Mouse (Mus musculus) kidney, adult 9 months (tissue): Measurements from ENCODE around the gene Atp13a2.

Experiments used
- DNase-seq: peaks from one replicate; pipeline ENCODE4 v3.0.0; 2022

Atp13a2 gene

DNA sequence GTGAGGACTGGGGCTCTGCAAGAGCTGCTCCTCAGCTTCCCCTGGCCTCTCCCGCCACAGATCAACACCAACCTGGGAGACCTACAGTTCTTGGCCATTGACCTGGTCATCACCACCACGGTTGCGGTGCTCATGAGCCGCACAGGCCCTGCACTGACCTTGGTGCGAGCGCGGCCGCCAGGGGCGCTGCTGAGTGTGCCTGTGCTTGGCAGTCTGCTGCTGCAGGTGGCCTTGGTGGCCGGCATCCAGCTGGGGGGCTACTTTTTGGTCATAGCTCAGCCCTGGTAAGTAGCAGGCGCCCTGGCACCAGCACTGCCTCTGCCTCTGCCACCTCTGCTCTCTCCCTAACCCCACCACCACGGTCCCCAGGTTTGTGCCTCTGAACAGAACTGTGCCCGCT, 19.3 kb downstream of the Atp13a2 start:
- peak; percentile 35 for DNase-seq

DNA sequence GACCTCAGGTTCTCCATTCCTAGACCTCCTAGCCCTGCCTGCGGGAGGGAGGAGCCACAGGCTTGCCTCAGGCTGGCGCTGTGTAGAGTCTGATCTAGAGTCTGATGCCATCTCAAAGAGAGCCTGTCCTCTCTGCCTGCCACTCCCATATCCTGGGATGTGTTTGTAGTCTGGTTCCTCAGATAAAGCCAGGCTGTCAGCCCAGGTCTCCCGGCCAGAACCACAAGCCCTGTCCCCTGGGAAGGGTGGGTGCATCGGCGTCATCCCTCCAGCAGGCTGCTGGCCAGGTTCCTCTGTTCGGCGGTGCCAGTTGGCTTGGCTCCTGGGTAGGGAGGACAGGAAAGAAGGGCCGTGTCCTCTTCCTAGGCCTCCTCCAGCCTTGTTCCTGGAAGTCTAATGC, 21.4 kb downstream of the Atp13a2 start:
- DNase-seq, result peak; percentile 60

DNA sequence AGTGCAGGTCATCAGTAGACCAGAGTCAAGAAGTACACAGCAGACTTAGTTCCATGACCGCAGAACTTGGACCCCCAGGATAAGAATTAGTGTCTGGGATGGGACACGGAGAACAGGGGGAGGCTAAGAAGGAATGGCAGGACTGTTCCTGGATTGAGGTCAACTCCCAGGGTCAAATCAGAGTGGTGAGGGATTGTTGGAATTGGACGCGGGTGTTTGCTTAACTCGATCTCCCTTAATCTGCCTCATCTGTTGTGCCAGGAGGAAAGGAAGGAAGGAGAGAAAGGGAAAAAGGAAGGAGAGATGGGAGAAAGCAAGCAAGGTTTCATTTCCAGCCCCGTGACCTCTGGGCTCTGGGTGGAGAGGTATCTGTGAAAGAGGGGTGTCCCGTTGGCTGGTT, 23.4 kb downstream of the Atp13a2 start, which contains the start of gene Mfap2:
Gene Mfap2 (plus strand): TSS at position 301 of the 400 bp plus-strand sequence.
- no peak for DNase-seq

DNA sequence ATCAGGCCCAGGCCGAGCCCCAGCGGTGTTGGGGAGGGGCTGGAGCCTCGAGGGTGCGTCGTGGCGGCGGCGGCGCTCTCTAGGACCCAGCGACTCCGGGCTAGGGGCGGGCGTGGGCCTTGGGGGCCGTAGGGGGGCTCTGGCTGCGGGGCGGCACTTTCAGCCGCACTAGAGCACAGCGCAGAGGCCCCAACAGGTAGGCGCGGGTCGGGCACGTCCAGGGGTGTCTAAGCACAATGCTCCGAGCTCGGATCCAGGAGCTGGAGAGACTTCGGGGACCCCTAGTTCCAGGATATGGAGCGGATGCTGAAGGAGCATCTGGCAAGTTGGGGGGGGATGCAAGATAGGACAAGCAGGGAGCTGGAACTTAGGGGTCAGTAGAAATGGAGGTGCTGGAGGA, 23.9 kb downstream of the Atp13a2 start:
- no peak for DNase-seq

DNA sequence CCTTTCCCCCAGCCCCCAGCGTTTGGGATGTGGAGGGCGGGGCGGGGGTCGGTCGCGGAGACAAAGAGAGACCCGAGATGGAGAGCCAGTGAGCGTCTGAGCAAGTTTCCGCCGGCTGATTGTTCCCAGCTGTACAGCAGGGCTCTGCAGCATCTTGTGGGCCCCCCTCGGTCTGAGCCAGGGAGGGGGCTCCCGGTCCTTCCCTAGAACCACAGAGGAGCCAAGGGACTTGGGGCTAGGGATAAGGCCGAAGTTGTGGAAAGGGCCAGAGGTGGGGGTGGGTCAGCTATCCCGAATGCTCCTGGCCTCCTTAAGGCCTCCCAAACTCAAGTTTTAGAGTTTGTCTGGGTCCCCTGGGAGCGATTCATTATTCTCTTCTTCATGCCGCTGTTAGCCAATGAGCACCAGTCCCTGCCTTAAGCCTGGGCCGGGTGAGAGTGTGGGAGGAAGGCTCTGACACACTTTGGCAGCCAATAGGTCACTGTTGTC, 24.3 kb downstream of the Atp13a2 start:
- DNase-seq, result peak; percentile 33

DNA sequence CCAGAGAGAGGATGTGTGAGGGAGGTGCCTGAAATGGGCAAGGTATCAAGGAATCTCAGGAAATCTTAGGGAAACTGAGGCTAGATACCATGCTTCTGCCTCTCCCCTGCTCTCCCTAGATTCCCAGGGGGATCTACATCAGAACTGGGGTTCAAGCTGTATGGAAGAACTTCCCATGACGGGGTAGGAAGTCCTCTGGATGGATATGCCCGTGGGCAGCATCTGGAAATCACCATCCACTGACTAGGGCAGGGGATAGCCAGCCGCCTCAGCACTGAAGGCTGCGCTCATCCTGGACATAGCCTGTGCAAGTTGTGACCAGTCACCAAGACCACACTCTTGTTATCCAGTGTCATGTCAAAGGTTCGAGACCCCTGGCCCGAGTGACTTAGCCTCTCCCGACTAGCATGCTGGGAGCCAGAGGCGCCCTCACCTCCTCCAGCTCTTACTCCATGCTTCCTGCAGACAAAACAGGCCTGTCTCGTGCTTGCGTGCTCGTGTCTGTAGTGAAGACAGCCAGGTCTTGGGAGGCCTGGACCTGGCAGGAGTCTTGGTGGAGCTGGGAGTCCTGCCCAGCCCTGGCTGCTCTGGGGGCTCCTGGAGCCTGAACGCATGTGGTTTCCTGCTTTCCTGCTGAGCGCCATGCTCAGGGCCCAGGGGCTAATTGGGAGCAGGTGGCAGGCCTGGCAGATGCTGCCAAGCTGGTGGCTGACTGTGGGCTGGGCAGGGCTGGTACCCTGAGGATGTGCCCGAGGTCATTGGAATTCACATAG, 25.1 kb downstream of the Atp13a2 start:
- no peak for DNase-seq

DNA sequence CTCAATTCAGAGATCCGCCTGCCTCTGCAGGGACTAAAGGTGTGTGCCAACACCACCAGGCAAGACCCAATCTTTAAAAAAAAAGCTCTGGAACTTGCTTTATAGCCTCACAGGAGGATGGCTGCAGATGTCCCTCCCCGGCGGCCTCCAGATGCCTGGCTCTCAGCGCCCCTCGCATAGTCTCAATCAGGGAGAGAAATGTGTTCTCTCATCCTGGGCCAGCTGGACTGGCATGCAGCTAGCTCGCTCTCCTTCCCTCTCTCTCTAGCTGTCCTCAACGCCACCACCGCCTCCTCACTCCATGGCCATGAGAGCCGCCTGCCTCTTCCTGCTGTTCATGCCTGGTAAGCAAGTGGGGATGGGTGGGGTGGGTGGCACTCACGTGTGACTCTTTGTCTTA, 25.9 kb downstream of the Atp13a2 start:
- DNase-seq, result no peak

DNA sequence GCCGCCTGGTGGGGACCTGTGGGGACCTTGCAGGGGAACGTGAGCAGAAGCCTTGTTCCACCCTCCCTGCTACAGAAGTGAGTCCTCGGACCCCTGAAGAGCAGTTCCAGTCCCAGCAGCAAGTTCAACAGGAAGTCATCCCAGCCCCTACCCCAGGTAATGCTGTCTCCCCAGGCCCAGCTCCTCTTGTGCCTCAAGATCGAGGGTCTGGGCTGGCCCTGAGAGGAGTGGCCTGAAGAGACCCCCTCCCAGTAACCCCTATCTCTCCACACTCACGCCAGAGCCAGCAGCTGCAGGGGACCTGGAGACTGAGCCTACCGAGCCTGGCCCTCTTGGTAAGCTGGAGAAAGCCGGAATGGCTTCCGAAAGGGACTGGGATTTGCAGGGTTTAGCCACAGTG, 27.4 kb downstream of the Atp13a2 start:
- no peak for DNase-seq

DNA sequence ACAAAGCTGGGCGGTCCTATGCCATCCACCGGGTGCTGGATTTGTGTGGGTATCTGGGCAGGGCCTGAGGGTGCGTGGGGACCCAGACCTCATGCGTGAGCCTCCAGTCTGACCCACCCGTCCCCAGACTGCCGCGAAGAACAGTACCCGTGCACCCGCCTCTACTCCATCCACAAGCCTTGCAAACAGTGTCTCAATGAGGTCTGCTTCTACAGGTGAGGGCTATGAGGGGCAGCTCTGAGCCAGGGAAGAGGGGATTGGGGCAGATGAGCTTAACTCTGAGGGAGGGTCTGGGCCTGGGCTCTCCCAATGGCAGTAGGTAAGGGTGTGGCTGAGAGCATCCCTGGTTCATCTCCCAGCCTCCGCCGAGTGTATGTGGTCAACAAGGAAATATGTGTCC, 28.2 kb downstream of the Atp13a2 start:
- DNase-seq, result no peak

DNA sequence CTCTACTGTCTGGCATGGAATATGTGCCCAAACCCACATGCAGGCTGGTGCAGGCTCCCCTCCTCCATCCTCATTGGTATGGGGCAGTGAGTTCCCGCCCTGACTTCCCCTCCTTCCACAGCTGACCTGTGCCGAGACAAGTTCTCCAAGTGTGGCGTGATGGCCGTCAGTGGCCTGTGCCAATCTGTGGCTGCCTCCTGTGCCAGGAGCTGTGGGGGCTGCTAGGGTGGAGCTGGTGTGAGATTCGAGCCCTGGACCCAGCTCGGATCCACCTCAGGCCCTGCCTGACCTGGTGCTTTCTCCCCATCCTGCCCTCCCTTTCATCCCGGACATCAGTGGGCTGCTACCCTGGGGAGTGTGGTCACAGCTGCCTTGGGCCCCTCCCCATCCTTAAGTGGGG, 28.7 kb downstream of the Atp13a2 start:
- DNase-seq, result no peak

DNA sequence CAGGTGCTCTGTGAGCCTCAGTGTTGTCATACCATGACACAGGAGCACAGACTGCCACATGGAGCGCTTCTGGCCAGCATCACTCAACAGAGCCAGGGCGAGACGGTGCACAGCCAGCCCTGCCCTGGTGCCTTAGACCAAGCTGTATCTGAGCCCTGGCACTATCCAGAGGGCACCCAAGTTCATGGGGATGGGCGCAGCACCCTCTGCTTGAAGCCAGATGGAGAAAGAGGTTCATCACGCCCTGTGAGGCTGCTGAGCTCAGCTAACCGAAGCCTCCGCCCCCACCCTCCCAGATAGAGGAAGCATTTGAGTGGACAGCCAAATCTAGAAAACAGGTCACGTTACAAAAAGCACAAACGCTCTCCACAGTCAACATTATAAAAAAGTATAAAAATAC, 29.6 kb downstream of the Atp13a2 start:
- DNase-seq, result no peak

DNA sequence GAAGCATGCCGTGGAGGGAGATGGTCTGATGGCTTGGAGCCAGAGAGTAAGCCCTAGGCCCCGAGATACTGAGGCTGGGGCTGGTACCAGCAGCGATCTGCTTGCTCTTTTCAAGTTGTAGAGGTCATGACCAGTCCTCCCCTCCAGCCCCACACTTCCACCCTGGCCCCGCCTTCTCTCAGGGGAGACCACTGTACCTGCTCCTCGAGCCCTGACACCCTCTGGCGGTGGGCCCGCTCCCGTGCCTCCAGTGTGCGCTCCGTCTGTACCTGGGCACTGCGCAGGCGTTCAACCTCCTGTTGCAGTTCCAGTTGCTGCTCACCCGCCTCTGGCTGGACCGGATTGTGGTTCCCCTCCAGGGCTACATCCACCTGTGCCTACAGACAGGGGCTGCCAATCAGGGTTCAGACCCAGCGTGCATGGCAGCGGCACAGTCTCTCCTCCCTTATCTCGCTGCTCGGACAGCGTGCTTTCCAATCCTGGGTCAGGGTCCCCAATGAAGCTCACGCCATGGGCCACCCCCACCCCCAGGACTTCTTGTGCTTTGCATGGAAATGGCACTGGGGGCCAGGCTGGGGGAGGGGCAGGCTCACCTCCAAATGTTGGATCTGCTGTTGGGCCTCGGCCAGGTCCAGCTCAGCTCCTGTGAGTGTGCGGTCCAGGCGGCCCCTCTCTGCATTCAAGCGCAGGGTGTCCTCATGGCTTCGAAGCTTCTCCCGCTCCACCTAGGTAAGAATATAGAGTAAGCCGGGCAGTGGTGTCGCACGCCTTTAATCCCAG, 31.2 kb downstream of the Atp13a2 start:
- DNase-seq, result no peak

DNA sequence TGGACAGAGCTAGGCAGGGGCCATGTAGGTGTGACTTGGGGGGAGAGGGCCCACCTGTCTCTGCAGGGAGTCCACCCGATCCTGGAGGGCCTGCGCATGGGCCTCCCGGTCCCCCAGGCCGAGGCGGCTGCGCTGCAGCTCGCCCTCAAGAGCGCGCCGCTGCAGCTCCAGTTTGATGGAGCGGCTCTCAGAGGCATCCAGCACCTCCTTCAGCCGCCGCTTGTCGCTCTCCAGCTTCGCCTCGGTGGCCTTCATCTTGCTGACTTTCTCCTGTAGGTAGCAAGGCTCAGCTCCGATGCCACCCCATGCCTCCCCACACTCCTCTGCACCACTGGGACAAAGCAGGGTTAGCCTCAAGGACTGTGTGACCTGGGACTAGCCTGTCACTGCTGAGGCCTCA, 33.5 kb downstream of the Atp13a2 start:
- DNase-seq, result no peak

DNA sequence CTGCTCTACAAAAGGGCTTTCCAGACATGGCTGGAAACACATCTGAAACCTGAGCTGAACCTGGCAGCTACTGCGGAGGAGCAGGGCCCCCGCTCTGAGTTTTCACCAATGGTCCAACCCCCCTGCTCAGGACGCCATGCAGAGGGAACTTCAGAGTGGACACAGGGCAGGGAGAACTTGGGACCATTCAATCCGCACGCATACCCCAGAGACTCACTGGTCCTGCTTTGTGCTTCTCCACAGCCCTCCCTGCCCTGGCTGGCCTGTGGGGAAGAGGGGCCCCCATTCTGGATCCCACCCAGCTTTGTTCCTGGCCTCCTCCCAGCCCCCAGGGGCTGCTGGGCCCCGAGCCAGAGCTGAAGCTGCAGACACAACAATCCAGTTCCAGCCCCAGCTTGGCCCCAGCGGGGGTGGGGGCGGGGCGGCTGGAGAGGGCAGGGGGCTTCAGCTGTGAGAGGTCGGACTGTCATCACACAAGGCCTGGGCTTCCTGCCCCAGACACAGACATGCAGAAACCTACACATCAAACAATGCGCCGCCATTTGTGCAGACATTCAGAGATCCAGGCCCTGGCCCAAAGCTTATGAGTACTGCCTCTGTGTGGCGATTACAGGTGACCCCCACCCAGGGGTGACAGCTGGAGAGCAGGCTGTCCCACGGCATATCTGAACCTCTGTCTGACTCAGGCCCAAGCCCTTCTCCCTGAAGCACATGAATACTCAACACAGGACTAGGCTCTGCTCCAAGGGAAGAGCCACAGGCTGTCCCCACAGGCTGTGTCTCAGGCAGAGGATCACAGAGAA, 34.3 kb downstream of the Atp13a2 start:
- no peak for DNase-seq

DNA sequence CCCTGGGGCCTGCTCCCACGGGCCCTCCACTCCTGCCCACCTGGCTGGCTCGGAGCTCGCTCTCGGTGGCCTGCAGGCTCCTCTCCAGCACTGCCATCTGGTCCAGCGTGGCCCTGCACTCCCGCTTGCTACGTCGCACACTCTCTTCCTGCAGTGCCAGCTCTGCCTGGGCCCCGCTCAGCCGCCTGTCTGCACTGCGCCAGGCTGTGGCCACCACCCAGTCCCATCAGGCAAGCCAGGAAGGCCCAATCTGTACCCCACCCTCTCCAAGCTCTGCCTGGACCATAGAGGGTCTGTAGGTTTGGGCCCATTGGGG, 34.9 kb downstream of the Atp13a2 start:
- no peak for DNase-seq

DNA sequence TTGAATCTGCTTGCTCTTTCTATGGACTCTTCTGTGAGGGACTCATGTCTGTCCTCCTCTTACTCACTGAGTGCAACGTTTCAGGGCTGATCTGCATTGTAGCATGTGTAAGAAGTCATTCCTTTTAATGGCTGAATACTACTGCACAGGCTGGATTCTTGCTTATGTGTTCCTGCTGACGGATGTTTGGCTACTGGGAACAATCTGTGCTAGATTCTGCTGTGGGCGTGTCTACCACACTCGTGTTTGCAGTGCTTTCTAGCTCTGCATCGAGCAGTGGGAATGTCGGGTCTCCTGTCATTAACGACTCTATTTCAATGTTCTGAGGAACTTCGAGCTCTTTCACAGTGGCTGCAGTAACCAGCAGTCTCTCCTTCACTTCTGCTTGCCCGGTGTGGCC, 37.4 kb downstream of the Atp13a2 start:
- DNase-seq, result no peak

DNA sequence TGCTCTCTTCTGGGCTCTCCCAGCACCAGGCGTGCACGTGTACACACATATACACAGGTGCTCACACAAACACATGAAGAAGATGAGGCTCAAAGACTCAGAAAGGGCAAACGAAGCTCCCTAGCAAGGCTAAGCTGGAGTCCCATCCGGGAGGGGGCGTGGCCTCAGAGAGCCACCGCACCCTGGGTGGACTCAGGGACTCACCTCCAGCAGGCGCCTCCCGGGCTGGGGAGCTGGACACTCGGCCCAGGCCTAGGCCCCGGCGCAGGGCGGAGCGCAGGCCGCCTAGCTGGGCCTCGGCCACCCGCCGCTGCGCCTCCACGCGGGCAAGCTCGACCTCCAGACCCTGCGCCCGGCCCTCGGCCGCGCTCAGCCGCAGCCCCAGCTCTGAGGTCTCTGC, 38.3 kb downstream of the Atp13a2 start:
- DNase-seq, result no peak

DNA sequence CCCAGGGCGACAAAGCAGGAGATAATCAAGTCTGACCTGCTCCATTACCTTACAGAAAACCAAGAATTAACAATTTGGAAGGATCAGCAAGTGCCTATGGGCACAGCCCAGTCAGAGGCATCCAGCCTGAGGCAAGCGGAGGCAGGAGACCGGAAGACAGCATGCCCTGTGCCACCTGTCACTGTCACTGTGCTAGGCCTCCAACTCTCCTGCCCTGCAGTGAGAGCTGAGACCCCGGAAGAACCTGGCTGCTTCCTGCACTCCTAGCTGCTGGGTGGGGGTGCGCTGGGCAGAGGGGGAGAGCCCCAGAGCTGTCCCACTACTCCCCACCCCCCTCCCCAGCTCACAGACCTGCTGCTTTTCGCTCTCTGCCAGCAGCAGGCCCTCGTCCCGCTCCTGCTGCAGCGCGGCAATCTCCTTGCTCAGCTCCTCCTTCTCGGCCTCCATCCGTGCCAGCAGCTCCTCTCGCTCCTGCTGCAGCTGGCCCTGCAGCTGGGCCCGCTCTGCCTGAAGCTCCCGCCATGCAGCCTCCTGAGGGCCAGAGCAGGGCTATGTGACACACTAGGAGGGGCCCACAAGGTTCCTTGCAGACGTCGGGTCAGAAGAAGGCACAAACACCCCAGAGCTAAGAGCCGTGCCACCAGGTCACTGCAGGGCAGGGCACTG, 44.0 kb downstream of the Atp13a2 start:
- no peak for DNase-seq

DNA sequence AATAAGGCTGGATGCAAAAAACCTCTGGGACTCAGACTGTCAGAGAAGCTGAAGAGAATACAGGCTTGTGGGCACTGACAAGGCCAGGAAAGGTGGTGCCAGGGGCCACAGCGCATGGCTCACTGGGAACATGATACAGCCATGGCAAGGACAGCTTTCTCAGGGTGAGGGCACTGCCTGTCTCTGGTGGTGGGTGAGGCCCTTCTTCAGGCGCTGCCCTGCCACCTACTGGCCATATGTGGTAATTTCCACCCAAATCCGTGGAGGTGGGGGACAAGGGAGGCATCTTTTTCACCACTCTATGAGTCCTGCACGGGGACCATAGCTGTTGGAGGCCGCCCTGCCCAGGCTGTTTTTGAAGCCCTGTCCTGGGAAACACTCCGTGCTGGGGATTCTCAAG, 45.1 kb downstream of the Atp13a2 start:
- peak; percentile 66 for DNase-seq

DNA sequence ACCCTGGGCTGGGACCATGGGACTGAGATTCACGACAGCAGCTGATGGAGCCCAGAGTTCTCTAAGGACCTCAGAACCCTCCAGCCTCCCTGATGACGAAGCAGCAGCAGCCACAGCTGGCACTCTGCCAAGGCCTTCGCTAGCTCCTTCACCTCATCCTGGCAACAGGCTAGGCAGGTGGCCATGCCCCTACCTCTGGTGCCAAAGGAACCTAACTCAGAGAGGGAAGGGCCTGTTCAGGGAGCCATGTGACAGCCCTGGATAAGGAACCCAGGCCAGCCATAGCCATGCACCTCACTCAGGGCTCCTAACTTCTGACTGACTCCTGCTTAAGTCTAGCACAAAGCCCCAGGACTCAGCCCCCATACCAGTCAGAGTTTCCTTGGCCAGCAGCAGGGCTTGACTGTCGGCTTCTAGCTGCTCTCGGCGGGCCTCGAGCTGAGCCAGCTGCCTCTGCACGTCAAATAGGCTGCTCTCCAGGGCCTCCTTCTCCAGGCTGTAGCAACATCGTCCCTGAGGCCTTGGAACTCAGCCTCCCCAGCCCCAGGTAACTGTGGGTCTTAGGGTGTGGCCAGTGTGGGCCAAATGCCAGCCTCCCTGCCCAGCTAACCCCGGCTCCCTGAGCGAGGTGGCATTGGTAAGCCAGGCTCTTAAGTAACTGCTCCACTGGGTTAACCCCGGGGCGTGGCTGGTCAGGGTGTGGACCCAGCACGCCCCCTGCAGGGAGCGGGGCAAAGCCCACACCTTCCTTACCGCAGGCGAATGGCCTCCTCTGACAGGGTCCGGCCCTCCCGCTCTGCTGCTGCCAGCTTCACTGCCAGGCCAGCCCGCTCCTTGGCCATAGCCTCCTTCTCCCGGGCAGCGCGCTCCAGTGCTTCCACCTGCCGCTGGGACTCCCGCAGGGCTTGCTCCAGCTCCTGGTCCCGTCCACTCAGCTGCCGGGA, 47.2 kb downstream of the Atp13a2 start:
- peak; percentile 84 for DNase-seq

DNA sequence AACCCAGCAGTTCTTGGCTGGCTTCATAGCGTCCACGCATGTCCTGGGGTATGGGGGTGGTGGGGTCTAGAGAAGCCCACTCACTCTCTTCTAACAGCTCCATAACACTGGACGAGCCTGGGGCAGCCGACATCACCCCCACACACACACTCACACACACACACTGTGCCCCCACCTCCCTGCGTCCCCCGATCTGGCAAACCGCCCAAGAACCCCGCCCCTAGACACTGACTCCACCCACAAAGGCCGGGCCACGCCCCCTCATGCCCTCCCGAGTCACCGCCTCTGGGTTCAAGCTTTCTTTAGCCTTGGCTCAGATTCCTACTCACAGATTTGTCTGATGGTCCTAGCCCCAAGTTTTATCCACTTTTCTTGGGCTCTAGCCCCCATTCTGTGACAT, 54.4 kb downstream of the Atp13a2 start:
- DNase-seq, result no peak

DNA sequence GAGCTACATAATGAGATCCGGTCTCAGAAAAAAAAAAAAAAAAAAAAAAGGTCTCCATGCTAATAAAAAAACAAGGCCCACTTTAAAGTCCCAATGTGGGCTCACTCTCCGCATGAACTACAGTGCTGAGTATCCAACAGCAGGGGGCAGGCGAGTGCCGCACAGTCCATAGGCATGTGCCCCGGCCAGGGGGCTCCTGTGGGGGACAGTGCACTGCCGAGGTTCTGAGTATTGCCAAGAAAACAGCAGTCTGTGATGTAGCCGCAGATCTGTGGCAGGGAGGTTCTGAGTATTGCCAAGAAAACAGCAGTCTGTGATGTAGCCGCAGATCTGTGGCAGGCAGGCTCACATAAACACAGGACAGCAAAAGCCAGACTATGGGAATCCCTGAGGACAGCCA, 58.1 kb downstream of the Atp13a2 start:
- DNase-seq, result peak; percentile 51
